Mouse (Mus musculus) spleen, embryonic (tissue): ENCODE measurements around the gene Gm8104.
"Not testable (repeated sequence)": the region's sequence is repeated elsewhere in the genome, so short reads cannot be mapped to it uniquely, and the experiment has no call there.

ENCODE experiments used
- CTCF ChIA-PET: fragments of 350-600 bp; sonication (Branson Sonifier 250); formaldehyde crosslinking; loops from one replicate; lab custom pipeline; 2022; lab: Charles Lee

Gene Gm8104

DNA sequence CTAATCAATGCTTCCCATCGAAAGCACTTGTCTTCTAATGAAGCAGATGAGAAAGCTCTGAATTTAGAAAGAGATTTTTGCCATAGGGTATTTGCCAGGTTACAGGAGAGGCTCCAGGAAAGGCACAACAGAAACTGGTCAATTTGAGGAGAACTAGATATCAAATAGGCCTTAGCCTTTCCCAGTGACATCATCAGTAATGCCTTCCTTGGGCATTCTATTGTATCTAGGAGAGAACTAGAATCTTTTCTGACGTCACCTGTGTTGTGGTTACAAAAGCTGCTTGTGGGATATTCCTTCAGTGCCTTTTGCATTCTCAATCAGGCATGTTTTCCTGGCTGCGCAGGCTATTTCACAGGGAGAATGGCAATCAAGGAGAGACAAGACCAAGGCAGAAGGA is at the start of gene Gm8104:
Gene Gm8104, plus strand, starts transcription at position 301 of the 400 bp plus-strand sequence.
- CTCF ChIA-PET, result not testable (repeated sequence)

- CTCF ChIA-PET, result not testable (repeated sequence)
These were observed 42.3 kb upstream of the Gm8104 start for GRCm38 (mm10) chr14:43058063-43058462.

DNA sequence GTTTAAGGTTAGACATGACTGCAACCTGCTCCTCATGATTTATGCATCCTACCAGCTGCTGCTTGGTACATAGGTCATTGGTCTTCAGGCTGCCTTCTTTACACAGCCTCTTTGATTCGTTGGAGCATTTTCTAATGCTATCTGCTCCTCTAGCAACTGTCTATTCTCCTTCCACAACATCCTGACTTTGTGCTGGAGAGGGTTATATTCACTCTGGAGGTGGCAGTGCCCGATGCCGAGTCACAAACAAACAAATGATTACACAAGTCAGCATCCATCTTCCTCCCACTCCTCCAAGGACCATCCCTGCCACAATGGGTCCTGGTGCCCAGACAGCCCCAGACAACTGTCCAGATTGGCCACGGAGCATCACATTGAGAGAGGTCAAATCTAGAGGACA is 40.2 kb upstream of the Gm8104 start:
- CTCF ChIA-PET, result not testable (repeated sequence)

- CTCF ChIA-PET, result not testable (repeated sequence)
These were observed 23.9 kb upstream of the Gm8104 start, which contains the start of gene Gm8094 for GRCm38 (mm10) chr14:43076543-43076942. TSS of gene Gm8094 (minus strand) at chr14:43076643.

- CTCF ChIA-PET, result not testable (repeated sequence)
These were observed 15.3 kb upstream of the Gm8104 start for GRCm38 (mm10) chr14:43084936-43085730.

DNA sequence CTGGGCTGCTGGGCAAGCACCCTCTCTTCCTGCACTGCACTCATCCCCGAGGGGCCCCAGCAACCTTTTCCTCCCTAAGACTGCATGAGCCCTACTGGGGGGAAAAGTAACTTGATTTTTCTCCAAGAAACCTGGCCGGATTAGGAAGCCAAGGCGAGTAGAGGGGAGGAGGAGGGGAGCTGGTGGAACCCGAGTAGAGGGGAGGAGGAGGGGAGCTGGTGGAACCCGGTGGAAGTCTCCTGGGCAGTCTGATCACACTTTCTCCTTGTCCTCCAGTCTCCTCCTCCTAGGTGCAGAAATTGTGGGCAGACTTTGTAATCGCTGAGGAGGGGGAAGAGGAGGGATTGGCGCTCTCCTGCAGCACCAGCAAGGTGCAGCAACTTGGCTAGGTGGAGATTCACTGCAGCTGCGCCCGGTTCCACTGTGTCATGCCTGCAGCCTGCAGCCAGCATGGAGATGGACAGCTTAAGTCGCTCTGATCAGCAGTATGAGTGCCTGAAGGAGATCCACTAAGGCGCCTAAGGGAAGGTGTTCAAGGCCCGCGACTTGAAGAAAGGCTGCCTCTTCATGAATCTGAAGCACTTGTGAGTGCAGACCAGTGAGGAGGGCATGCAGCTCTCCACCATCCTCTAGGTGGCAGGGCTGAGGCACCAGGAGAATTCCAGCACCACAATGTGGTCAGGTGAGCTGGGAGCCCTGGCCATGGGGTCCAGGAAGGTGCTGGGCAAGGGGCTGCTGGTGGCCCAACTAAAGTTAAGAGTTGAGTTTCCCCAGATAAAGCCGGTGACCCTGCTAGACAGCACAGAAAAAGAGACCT is 11.1 kb upstream of the Gm8104 start:
- CTCF ChIA-PET, result not testable (repeated sequence)

- CTCF ChIA-PET, result not testable (repeated sequence)
These were observed 19.3 kb downstream of the Gm8104 start for GRCm38 (mm10) chr14:43119673-43120072.

GRCm38 (mm10) chr14:43126286-43126685 is 25.9 kb downstream of the Gm8104 start:
- CTCF ChIA-PET, result not testable (repeated sequence)
